Mouse (Mus musculus) liver, embryonic 15.5 days (tissue): ENCODE data around the gene Zc3h14. TPM values are rescaled to one million over a fixed set of nuclear protein-coding genes. Genes with fewer than 3 reads are reported as not detected.

Source experiments
- ATAC-seq: fragments of 200-750 bp; cut with Nextera tagmentation; 2 replicates; pipeline ENCODE4 v1.8.0; 2017; ENCODE audit warnings: moderate number of reproducible peaks, mild to moderate bottlenecking, moderate library complexity; ENCODE audit not compliant: insufficient read depth
- H3K27ac ChIP-seq: fragments of 300-500 bp; sonication (generic); replicated peaks from 2 replicates; pipeline ENCODE4 v1.5.1; 2015; ENCODE audit warnings: mild to moderate bottlenecking, inconsistent platforms
- H3K27me3 ChIP-seq: fragments of 300-500 bp; sonication (generic); 2 replicates; pipeline ENCODE4 v1.6.1; 2015; ENCODE audit warnings: mild to moderate bottlenecking, inconsistent platforms
- H3K36me3 ChIP-seq: fragments of 300-500 bp; sonication (generic); replicated peaks from 2 replicates; pipeline ENCODE4 v1.6.1; 2015; ENCODE audit warnings: moderate library complexity, mild to moderate bottlenecking, inconsistent platforms
- H3K4me1 ChIP-seq: fragments of 300-500 bp; sonication (generic); replicated peaks from 2 replicates; pipeline ENCODE4 v1.6.1; 2015; ENCODE audit warnings: inconsistent platforms
- H3K4me2 ChIP-seq: fragments of 300-500 bp; sonication (generic); 2 replicates; pipeline ENCODE4 v1.6.1; 2015; ENCODE audit warnings: moderate library complexity, mild to moderate bottlenecking, inconsistent platforms
- H3K4me3 ChIP-seq: fragments of 300-500 bp; sonication (generic); replicated peaks from 2 replicates; pipeline ENCODE4 v1.5.1; 2015; ENCODE audit warnings: mild to moderate bottlenecking, inconsistent platforms
- H3K9ac ChIP-seq: fragments of 300-500 bp; sonication (generic); 2 replicates; pipeline ENCODE4 v1.6.1; 2015; ENCODE audit warnings: moderate library complexity, mild to moderate bottlenecking, inconsistent platforms
- H3K9me3 ChIP-seq: fragments of 300-500 bp; sonication (generic); replicated peaks from 2 replicates; pipeline ENCODE4 v1.6.1; 2016; ENCODE audit warnings: inconsistent platforms
- WGBS: fragments of 180-500 bp; shearing (Covaris S2); methylation state at CpG from one replicate; pipeline ENCODE4 v1.1.7; 2015; ENCODE audit warnings: mixed read lengths; ENCODE audit not compliant: insufficient replicate concordance; 5-methylcytosine and 5-hydroxymethylcytosine counted together
- polyA plus RNA-seq: library from polyadenylated mRNA; unstranded; fragments of >200 nt; fragmentation: Nextera tagmentation; extraction: Ambion mirVana; gene quantifications from 2 replicates; pipeline ENCODE4 v1.2.1, GENCODE M21; 2015

Zc3h14 gene
- polyA plus RNA-seq: 33.2 and 34.1 TPM in 2 replicates

DNA sequence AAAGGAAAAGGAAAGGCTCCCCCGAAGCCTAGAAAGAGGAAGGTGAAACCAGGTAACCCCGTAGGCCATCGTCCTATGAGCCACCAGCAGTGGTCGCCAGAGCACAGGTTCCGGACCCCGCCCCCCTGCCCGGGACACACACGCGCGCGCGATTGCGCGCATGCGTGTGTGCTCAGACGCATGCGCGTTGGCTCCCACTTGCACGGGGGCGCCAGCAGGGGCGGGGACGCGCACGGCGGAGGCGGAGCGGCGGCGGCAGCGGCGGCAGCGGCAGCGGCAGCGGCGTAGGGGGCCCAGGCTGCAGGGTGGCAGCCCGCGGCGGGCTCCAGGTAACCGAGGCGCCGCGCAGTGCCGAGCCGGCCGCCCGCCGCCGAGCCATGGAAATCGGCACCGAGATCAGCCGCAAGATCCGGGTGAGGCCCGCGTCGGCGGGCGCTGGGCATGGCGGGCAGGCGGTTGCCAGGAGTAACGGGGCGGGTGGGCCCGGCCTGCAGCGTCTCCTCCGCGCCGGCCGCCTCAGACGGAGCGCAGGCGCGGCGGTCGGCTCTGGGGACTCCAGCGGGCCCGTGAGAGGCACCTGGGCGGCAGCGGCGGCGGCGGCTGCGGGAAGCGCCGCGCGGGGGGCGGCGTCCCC is at the start of gene Zc3h14:
Gene Zc3h14 (plus strand): TSS at position 219 of the 634 bp plus-strand sequence.
- WGBS: under 1% methylated on average over 87 of the region's 87 CpGs
- peak; percentile 92 for ATAC-seq
- peaks cover 13% of the 10 kb centered on the region for H3K27me3 ChIP-seq
- H3K4me3 ChIP-seq: peak within 1 kb of the TSS; percentile 91
- H3K9ac ChIP-seq: peak within 1 kb of the TSS; percentile 85
- H3K4me2 ChIP-seq: peak within 1 kb of the TSS; percentile 79
- peak within 1 kb of the TSS; percentile 90 for H3K27ac ChIP-seq
- no peaks in the 10 kb centered on the region for H3K9me3 ChIP-seq
- peaks cover 12% of the 10 kb centered on the region; the same call in 1 of the 2 replicates for H3K36me3 ChIP-seq
- peaks cover 23% of the 10 kb centered on the region for H3K4me1 ChIP-seq

DNA sequence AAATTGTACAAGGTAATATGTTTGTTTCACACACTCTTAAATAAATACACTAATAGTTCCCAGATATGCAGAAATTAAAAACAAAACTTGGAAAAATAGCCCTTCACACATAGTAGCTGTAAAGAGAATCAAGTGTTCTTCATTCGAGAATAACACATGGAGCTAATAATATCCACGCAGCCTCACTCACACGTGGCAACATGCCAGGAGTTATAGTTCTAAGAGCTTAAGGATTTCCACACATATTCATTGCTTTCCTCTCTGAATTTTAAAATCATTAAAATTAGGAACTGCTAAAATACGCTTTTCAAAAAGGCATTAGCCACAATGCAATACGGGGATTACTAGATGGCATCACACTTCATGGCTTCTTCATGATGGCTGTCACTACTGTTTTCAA is 49.6 kb upstream of the Zc3h14 start:
- 67% methylated on average over 5 of the region's 5 CpGs for WGBS
- H3K27ac ChIP-seq: no peak overlapping the region
- H3K9ac ChIP-seq: no peak overlapping the region
- H3K4me2 ChIP-seq: no peak overlapping the region
- H3K4me1 ChIP-seq: no peaks in the 10 kb centered on the region
- H3K4me3 ChIP-seq: no peak overlapping the region
- 0 out of 2 replicates have a peak, but pooled peaks cover 3% of the 10 kb centered on the region for H3K36me3 ChIP-seq
- no peaks in the 10 kb centered on the region for H3K9me3 ChIP-seq
- no peak for ATAC-seq
- no peaks in the 10 kb centered on the region for H3K27me3 ChIP-seq

DNA sequence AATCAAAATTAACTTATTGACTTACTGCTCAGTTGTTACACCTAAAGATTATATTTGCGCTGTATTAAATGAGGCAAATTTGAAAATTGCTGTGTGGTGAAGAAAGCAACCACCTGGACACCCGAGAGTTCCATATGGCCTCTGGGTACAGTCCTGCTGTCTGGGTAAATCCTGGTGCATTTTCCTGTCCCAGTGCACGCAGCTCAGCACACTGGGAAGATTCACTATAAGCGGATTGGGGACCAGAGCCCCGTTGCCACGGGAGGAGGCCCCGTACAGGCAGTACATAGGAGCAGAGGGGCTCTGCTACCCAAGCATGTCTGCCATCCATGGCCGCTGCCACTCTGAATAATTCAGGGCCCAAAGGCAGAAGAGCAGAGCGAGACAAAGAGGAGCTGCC is 45.2 kb upstream of the Zc3h14 start:
- Histone ChIP-seq H3K4me1 (no peaks in the 10 kb centered on the region), H3K4me2 (no peak overlapping the region), H3K27me3 (no peaks in the 10 kb centered on the region), H3K9ac (no peak overlapping the region), H3K9me3 (no peaks in the 10 kb centered on the region), H3K4me3 (no peak overlapping the region), H3K27ac (no peak overlapping the region), H3K36me3 (0 out of 2 replicates have a peak, but pooled peaks cover 3% of the 10 kb centered on the region)
- WGBS: 68% methylated on average over 9 of the region's 9 CpGs
- no peak for ATAC-seq

- H3K4me3 ChIP-seq: no peak overlapping the region
- WGBS: 51% methylated on average over 2 of the region's 2 CpGs
These were observed 43.2 kb upstream of the Zc3h14 start for GRCm38 (mm10) chr12:98703554-98703953.

GRCm38 (mm10) chr12:98703961-98704360 is 42.8 kb upstream of the Zc3h14 start:
- no peak overlapping the region for H3K4me2 ChIP-seq
- no peak overlapping the region for H3K4me3 ChIP-seq
- WGBS: 72% methylated on average over 10 of the region's 10 CpGs
- no peak overlapping the region for H3K27ac ChIP-seq
- H3K27me3 ChIP-seq: no peaks in the 10 kb centered on the region
- H3K36me3 ChIP-seq: no peaks in the 10 kb centered on the region
- no peaks in the 10 kb centered on the region for H3K9me3 ChIP-seq
- ATAC-seq: no peak
- H3K4me1 ChIP-seq: no peaks in the 10 kb centered on the region
- H3K9ac ChIP-seq: no peak overlapping the region

More at GRCm38 (mm10) chr12:98703554-98703953, 43.2 kb upstream of the Zc3h14 start:
- Histone ChIP-seq H3K4me2 (no peak overlapping the region), H3K36me3 (no peaks in the 10 kb centered on the region), H3K9me3 (no peaks in the 10 kb centered on the region), H3K27ac (no peak overlapping the region), H3K27me3 (no peaks in the 10 kb centered on the region), H3K9ac (no peak overlapping the region), H3K4me1 (no peaks in the 10 kb centered on the region)
- ATAC-seq: no peak

GRCm38 (mm10) chr12:98712819-98713218 is 33.9 kb upstream of the Zc3h14 start:
- no peak overlapping the region for H3K4me3 ChIP-seq
- no peaks in the 10 kb centered on the region for H3K36me3 ChIP-seq
- no peaks in the 10 kb centered on the region for H3K27me3 ChIP-seq
- no peak overlapping the region for H3K27ac ChIP-seq
- H3K4me1 ChIP-seq: peaks cover 11% of the 10 kb centered on the region
- H3K9ac ChIP-seq: no peak overlapping the region
- no peak overlapping the region for H3K4me2 ChIP-seq
- 67% methylated on average over 6 of the region's 6 CpGs for WGBS
- H3K9me3 ChIP-seq: no peaks in the 10 kb centered on the region
- ATAC-seq: no peak

DNA sequence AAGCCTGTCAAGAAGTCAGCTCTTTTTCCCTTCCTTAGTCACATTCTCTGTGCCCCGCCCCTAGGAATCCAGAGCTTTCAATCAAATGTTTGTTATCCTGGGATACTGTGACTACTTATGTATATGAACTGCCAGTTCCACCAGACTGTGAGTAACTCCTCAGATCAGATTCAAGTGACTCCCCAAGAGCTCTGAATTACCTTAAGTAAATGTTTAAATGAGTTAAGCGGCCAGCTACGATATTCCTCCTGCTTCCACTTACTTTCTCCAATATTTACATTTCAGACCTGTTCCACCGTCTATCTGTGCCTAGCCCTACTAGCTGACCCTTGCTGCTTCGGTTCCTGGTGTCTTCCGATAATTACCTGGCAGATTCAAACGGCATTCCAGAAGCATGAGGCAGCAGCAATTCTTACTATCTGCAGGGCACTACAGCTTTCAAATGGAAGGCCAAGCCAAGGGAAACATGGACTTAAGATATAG is 33.1 kb upstream of the Zc3h14 start:
- no peaks in the 10 kb centered on the region for H3K36me3 ChIP-seq
- no peaks in the 10 kb centered on the region for H3K9me3 ChIP-seq
- peaks cover 11% of the 10 kb centered on the region for H3K4me1 ChIP-seq
- ATAC-seq: no peak
- H3K4me2 ChIP-seq: no peak overlapping the region
- 68% methylated on average over 7 of the region's 7 CpGs for WGBS
- no peak overlapping the region for H3K27ac ChIP-seq
- H3K27me3 ChIP-seq: no peaks in the 10 kb centered on the region
- H3K4me3 ChIP-seq: no peak overlapping the region
- H3K9ac ChIP-seq: no peak overlapping the region

GRCm38 (mm10) chr12:98714757-98715156 is 32.0 kb upstream of the Zc3h14 start:
- H3K4me2 ChIP-seq: peak overlapping the region; percentile 5; the same call in 1 of the 2 replicates

GRCm38 (mm10) chr12:98716142-98716541 is 30.6 kb upstream of the Zc3h14 start:
- Histone ChIP-seq H3K27ac (no peak overlapping the region), H3K4me1 (peaks cover 15% of the 10 kb centered on the region), H3K36me3 (no peaks in the 10 kb centered on the region), H3K27me3 (no peaks in the 10 kb centered on the region), H3K9me3 (no peaks in the 10 kb centered on the region), H3K4me3 (no peak overlapping the region), H3K9ac (no peak overlapping the region), H3K4me2 (no peak overlapping the region)
- ATAC-seq: peak; percentile 32; the same call in 1 of the 2 replicates
- 50% methylated on average over 2 of the region's 2 CpGs for WGBS

More at GRCm38 (mm10) chr12:98714757-98715156, 32.0 kb upstream of the Zc3h14 start:
- Histone ChIP-seq H3K27me3 (no peaks in the 10 kb centered on the region), H3K9me3 (no peaks in the 10 kb centered on the region), H3K36me3 (no peaks in the 10 kb centered on the region), H3K9ac (no peak overlapping the region), H3K27ac (no peak overlapping the region), H3K4me3 (no peak overlapping the region), H3K4me1 (peaks cover 11% of the 10 kb centered on the region)
- no peak for ATAC-seq
- 66% methylated on average over 11 of the region's 11 CpGs for WGBS

DNA sequence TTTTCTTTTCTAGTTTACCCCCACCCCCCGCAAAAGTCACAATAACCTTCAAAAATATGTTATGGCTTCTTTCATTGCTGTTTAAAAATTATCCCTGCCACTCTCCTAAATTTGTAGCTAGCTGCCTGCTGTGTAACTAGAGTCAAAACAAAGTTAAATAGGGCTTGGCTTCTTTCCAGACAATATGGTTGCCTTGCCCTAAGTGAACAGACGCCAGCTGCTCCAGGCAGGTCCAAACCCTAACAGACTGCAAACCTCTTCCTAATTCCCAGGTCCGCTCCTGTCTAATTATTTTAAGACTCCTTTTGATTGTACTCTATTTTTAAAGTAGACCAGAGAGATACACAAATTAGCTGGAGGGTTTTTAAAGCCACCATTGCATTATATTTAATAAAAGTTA is 26.1 kb upstream of the Zc3h14 start:
- Histone ChIP-seq H3K27ac (no peak overlapping the region), H3K36me3 (no peaks in the 10 kb centered on the region), H3K27me3 (no peaks in the 10 kb centered on the region), H3K4me2 (no peak overlapping the region), H3K9me3 (no peaks in the 10 kb centered on the region), H3K9ac (no peak overlapping the region), H3K4me1 (peaks cover 12% of the 10 kb centered on the region), H3K4me3 (no peak overlapping the region)
- 61% methylated on average over 3 of the region's 3 CpGs for WGBS
- ATAC-seq: no peak

DNA sequence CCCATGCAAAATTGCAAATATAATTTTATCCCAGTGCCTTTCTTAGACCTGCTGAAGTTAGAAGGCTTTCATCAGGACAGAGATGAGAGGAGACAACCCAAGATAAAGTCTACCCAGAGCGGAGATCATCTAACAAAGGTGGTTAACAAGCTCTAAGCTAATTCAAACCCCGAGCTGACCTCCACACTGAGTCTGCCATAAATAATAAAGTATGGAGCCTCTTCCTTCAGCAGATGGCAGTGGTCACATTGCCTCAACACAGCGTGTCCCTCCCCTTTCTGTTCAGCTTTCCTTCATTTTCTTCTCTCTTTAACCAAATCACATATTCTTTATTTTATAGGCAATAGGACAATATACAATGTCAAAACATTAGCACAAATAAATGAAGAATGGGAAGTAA is 25.7 kb upstream of the Zc3h14 start:
- Histone ChIP-seq H3K4me2 (no peak overlapping the region), H3K9me3 (no peaks in the 10 kb centered on the region), H3K27me3 (no peaks in the 10 kb centered on the region), H3K27ac (no peak overlapping the region), H3K4me3 (no peak overlapping the region), H3K4me1 (peaks cover 14% of the 10 kb centered on the region), H3K36me3 (no peaks in the 10 kb centered on the region), H3K9ac (no peak overlapping the region)
- 58% methylated on average over 3 of the region's 3 CpGs for WGBS
- ATAC-seq: no peak
